Mouse (Mus musculus): ENCODE measurements around the gene Spag9. TPM values are rescaled to one million over a fixed set of nuclear protein-coding genes. Genes with fewer than 3 reads are reported as not detected.

The Spag9 gene
- polyA plus RNA-seq, 1 experiment from 2014 or later: 30.7 TPM

- Histone ChIP-seq H3K9ac (no peak overlapping the region), H3K4me3 (replicated peaks) (no peak overlapping the region), H3K36me3 (no peaks in the 10 kb centered on the region), H3K4me1 (replicated peaks) (no peaks in the 10 kb centered on the region), H3K27ac (no peak overlapping the region), H3K4me2 (replicated peaks) (no peak overlapping the region), H3K27me3 (replicated peaks) (no peaks in the 10 kb centered on the region), H3K9me3 (no peaks in the 10 kb centered on the region)
- 45% methylated on average over 5 of the region's 5 CpGs for WGBS
- 0 out of 2 replicates have a peak, but pooled peaks have one; percentile 44 for ATAC-seq
Measured at GRCm38 (mm10) chr11:94127966-94128365, 132.1 kb downstream of the Spag9 start.

- Histone ChIP-seq H3K4me1 (replicated peaks) (no peaks in the 10 kb centered on the region), H3K27ac (no peak overlapping the region), H3K36me3 (no peaks in the 10 kb centered on the region), H3K27me3 (replicated peaks) (no peaks in the 10 kb centered on the region), H3K4me3 (replicated peaks) (no peak overlapping the region), H3K4me2 (replicated peaks) (no peak overlapping the region), H3K9me3 (no peaks in the 10 kb centered on the region), H3K9ac (no peak overlapping the region)
- WGBS: 87% methylated on average over 8 of the region's 8 CpGs
- no peak for ATAC-seq
Measured at GRCm38 (mm10) chr11:94128506-94128905, 132.6 kb downstream of the Spag9 start.

GRCm38 (mm10) chr11:94129261-94130059 lies 133.6 kb downstream of the Spag9 start:
- Histone ChIP-seq H3K36me3 (no peaks in the 10 kb centered on the region), H3K4me3 (replicated peaks) (no peak overlapping the region), H3K9ac (no peak overlapping the region), H3K27ac (no peak overlapping the region), H3K4me1 (replicated peaks) (peaks cover 9% of the 10 kb centered on the region), H3K27me3 (replicated peaks) (no peaks in the 10 kb centered on the region), H3K9me3 (no peaks in the 10 kb centered on the region), H3K4me2 (replicated peaks) (no peak overlapping the region)
- 65% methylated on average over 12 of the region's 12 CpGs for WGBS
- ATAC-seq: no peak

- H3K36me3 ChIP-seq: no peaks in the 10 kb centered on the region
- 68% methylated on average over 4 of the region's 4 CpGs for WGBS
- H3K4me1 ChIP-seq (replicated peaks): peaks cover 11% of the 10 kb centered on the region
- no peaks in the 10 kb centered on the region for H3K27me3 ChIP-seq (replicated peaks)
- H3K9me3 ChIP-seq: no peaks in the 10 kb centered on the region
- no peak overlapping the region for H3K4me2 ChIP-seq (replicated peaks)
- H3K4me3 ChIP-seq (replicated peaks): no peak overlapping the region
- no peak overlapping the region for H3K9ac ChIP-seq
- ATAC-seq: no peak
- H3K27ac ChIP-seq: no peak overlapping the region; the same call in 1 of the 2 replicates
Measured at GRCm38 (mm10) chr11:94130118-94131095, 134.5 kb downstream of the Spag9 start.

- Histone ChIP-seq H3K9me3 (no peaks in the 10 kb centered on the region), H3K9ac (no peak overlapping the region), H3K4me1 (replicated peaks) (peaks cover 32% of the 10 kb centered on the region), H3K36me3 (no peaks in the 10 kb centered on the region), H3K27ac (peak overlapping the region; percentile 59; the same call in 1 of the 2 replicates), H3K4me2 (replicated peaks) (peak overlapping the region; percentile 30; the same call in 1 of the 2 replicates), H3K4me3 (replicated peaks) (no peak overlapping the region), H3K27me3 (replicated peaks) (no peaks in the 10 kb centered on the region)
- peak; percentile 78 for ATAC-seq
- 20% methylated on average over 11 of the region's 11 CpGs for WGBS
Measured at GRCm38 (mm10) chr11:94133344-94133955, 137.6 kb downstream of the Spag9 start.

- ATAC-seq: peak; percentile 52
- WGBS: 41% methylated on average over 18 of the region's 18 CpGs
- no peaks in the 10 kb centered on the region for H3K36me3 ChIP-seq
- H3K27ac ChIP-seq: peak overlapping the region; percentile 59
- no peak overlapping the region for H3K4me3 ChIP-seq (replicated peaks)
- H3K9ac ChIP-seq: no peak overlapping the region
- H3K4me1 ChIP-seq (replicated peaks): peaks cover 37% of the 10 kb centered on the region
- H3K9me3 ChIP-seq: no peaks in the 10 kb centered on the region
- peak overlapping the region; percentile 30; the same call in 1 of the 2 replicates for H3K4me2 ChIP-seq (replicated peaks)
- H3K27me3 ChIP-seq (replicated peaks): no peaks in the 10 kb centered on the region
Measured at GRCm38 (mm10) chr11:94134076-94134838, 138.4 kb downstream of the Spag9 start.

- no peak overlapping the region for H3K9ac ChIP-seq
- no peaks in the 10 kb centered on the region for H3K27me3 ChIP-seq (replicated peaks)
- WGBS: 74% methylated on average over 8 of the region's 8 CpGs
- no peak overlapping the region for H3K4me3 ChIP-seq (replicated peaks)
- peak overlapping the region; percentile 59; the same call in 1 of the 2 replicates for H3K27ac ChIP-seq
- no peak for ATAC-seq
- peaks cover 37% of the 10 kb centered on the region for H3K4me1 ChIP-seq (replicated peaks)
- no peak overlapping the region for H3K4me2 ChIP-seq (replicated peaks)
- no peaks in the 10 kb centered on the region for H3K36me3 ChIP-seq
- no peaks in the 10 kb centered on the region for H3K9me3 ChIP-seq
Measured at GRCm38 (mm10) chr11:94135581-94136001, 139.7 kb downstream of the Spag9 start.

- H3K9ac ChIP-seq: no peak overlapping the region
- H3K27ac ChIP-seq: no peak overlapping the region
- H3K4me1 ChIP-seq (replicated peaks): peaks cover 37% of the 10 kb centered on the region
- no peak overlapping the region for H3K4me3 ChIP-seq (replicated peaks)
- no peak overlapping the region for H3K4me2 ChIP-seq (replicated peaks)
- H3K36me3 ChIP-seq: no peaks in the 10 kb centered on the region
- ATAC-seq: no peak
- H3K27me3 ChIP-seq (replicated peaks): no peaks in the 10 kb centered on the region
- H3K9me3 ChIP-seq: no peaks in the 10 kb centered on the region
- 71% methylated on average over 7 of the region's 7 CpGs for WGBS
Measured at GRCm38 (mm10) chr11:94136656-94137055, 140.8 kb downstream of the Spag9 start.

GRCm38 (mm10) chr11:94137326-94138061 lies 141.6 kb downstream of the Spag9 start:
- H3K4me3 ChIP-seq (replicated peaks): no peak overlapping the region
- H3K27ac ChIP-seq: peak overlapping the region; percentile 68
- ATAC-seq: peak; percentile 42
- no peaks in the 10 kb centered on the region for H3K36me3 ChIP-seq
- 0 out of 2 replicates have a peak overlapping the region, but pooled peaks have one; percentile 28 for H3K9ac ChIP-seq
- no peaks in the 10 kb centered on the region for H3K9me3 ChIP-seq
- no peaks in the 10 kb centered on the region for H3K27me3 ChIP-seq (replicated peaks)
- WGBS: 67% methylated on average over 14 of the region's 14 CpGs
- H3K4me1 ChIP-seq (replicated peaks): peaks cover 37% of the 10 kb centered on the region
- 0 out of 2 replicates have a peak overlapping the region, but pooled peaks have one; percentile 14 for H3K4me2 ChIP-seq (replicated peaks)

GRCm38 (mm10) chr11:94138411-94139231 lies 142.7 kb downstream of the Spag9 start:
- Histone ChIP-seq H3K36me3 (no peaks in the 10 kb centered on the region), H3K4me3 (replicated peaks) (no peak overlapping the region), H3K9me3 (no peaks in the 10 kb centered on the region), H3K4me1 (replicated peaks) (peaks cover 36% of the 10 kb centered on the region), H3K4me2 (replicated peaks) (no peak overlapping the region), H3K9ac (0 out of 2 replicates have a peak overlapping the region, but pooled peaks have one; percentile 1), H3K27ac (peak overlapping the region; percentile 68), H3K27me3 (replicated peaks) (no peaks in the 10 kb centered on the region)
- WGBS: 31% methylated on average over 24 of the region's 24 CpGs
- no peak for ATAC-seq
